Mouse (Mus musculus) adrenal gland, postnatal 10 days (tissue): ENCODE results near the gene Smyd2. TPM values are rescaled to one million over a fixed set of nuclear protein-coding genes. Genes with fewer than 3 reads are reported as not detected.

Experiments
- total RNA-seq, 2 experiments: library from RNA; stranded (reverse); gene quantifications; 2 replicates each; pipeline ENCODE4 v1.2.3; 2021

Gene Smyd2
- total RNA-seq, 2 experiments from 2014 or later, result 71.2 to 81.6 TPM

Other genes with a start within 250 kb of the Smyd2 start
- gene Cenpf, start 234.3 kb downstream of the Smyd2 start, total RNA-seq, result 10 to 100 TPM; 12.0 to 16.0 TPM
- 10 to 100 TPM; 24.1 to 27.7 TPM for gene Ptpn14, start 194.1 kb downstream of the Smyd2 start, total RNA-seq
- 10 to 100 TPM; 25.6 to 31.7 TPM for gene Prox1, start 248.4 kb upstream of the Smyd2 start, total RNA-seq